Mouse (Mus musculus) hindbrain, embryonic 13.5 days (tissue): Measurements from ENCODE around the gene Cd2bp2. TPM values are rescaled to one million over a fixed set of nuclear protein-coding genes. Genes with fewer than 3 reads are reported as not detected.
A peak's percentile ranks its signal among the peaks of the same experiment; 100 is the strongest.

Source experiments
- ATAC-seq: fragments of 200-750 bp; cut with Nextera tagmentation; 2 replicates; pipeline ENCODE4 v1.8.0; 2017; ENCODE audit warnings: moderate TSS enrichment; ENCODE audit not compliant: low FRiP score
- H3K27ac ChIP-seq: fragments of 300-500 bp; sonication (generic); 2 replicates; pipeline ENCODE4 v1.5.1; 2015; ENCODE audit warnings: inconsistent platforms, mild to moderate bottlenecking, moderate library complexity
- H3K27me3 ChIP-seq: fragments of 300-500 bp; sonication (generic); 2 replicates; pipeline ENCODE4 v1.6.1; 2015; ENCODE audit warnings: mild to moderate bottlenecking, inconsistent platforms
- H3K36me3 ChIP-seq: fragments of 300-500 bp; sonication (generic); 2 replicates; pipeline ENCODE4 v1.6.1; 2015; ENCODE audit warnings: mild to moderate bottlenecking, inconsistent platforms
- H3K4me1 ChIP-seq: fragments of 300-500 bp; sonication (generic); replicated peaks from 2 replicates; pipeline ENCODE4 v1.6.1; 2015; ENCODE audit warnings: inconsistent platforms
- H3K4me2 ChIP-seq: fragments of 300-500 bp; sonication (generic); 2 replicates; pipeline ENCODE4 v1.6.1; 2015; ENCODE audit warnings: inconsistent platforms, mild to moderate bottlenecking, moderate library complexity
- H3K4me3 ChIP-seq: fragments of 300-500 bp; sonication (generic); 2 replicates; pipeline ENCODE4 v1.5.1; 2015; ENCODE audit warnings: mild to moderate bottlenecking, inconsistent platforms
- H3K9ac ChIP-seq: fragments of 300-500 bp; sonication (generic); 2 replicates; pipeline ENCODE4 v1.6.1; 2015; ENCODE audit warnings: mild to moderate bottlenecking, inconsistent platforms
- H3K9me3 ChIP-seq: fragments of 300-500 bp; sonication (generic); 2 replicates; pipeline ENCODE4 v1.6.1; 2016; ENCODE audit warnings: inconsistent platforms
- WGBS: fragments of 180-500 bp; shearing (Covaris S2); methylation state at CpG from one replicate; pipeline ENCODE4 v1.1.7; 2015; 5-methylcytosine and 5-hydroxymethylcytosine counted together
- polyA plus RNA-seq: library from polyadenylated mRNA; unstranded; fragments of >200 nt; fragmentation: Nextera tagmentation; extraction: Ambion mirVana; gene quantifications from 2 replicates; pipeline ENCODE4 v1.2.1, GENCODE M21; 2015

Cd2bp2 gene
- polyA plus RNA-seq, 1 experiment from 2014 or later, result 83.1 TPM

DNA sequence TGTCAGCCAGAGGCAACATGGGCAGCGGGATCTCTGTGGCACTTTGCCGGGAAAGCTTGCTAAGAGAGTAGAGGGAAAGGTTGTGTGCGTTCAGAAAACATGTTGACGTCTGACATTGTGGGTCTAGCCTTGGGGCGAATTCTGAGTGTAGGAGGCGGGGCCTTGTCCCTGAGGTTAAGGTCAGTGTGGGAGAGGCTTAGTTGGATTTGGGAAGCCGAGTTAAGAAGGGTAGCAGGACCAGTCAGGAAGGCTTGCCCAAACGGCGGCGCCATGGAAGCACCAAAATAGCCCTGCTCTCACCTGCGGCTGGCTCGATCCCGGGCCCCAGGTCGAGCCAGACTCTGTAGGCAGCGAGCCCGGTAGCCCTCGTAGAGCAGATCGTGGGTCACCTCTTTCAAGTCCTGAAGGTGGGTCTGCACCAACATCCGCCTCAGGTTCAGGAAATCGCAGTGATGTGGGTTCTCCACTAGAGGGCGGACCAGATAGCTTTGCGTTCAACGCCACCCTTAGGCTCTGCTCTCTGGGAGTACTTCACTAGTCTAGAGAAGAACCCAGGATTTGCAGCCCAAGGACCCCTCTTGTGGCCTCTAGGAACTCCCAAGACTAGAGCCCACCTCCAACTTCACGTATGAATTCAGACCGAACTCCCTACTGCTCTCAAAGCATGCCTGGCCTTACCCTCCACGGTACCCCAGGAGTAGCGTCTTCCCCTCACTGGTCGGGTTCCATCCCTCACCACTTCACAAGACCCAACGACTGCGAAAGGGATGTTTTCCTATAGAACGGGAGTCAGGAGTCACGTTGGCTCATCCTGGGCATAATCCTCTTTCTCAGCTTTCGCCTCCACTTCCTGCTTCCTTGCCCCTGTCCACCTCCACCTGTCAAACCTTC lies 19.4 kb upstream of the Cd2bp2 start:
- 28% methylated on average over 33 of the region's 33 CpGs for WGBS
- Histone ChIP-seq H3K9me3 (no peaks in the 10 kb centered on the region), H3K4me3 (peak overlapping the region; percentile 25), H3K27me3 (peaks cover 20% of the 10 kb centered on the region), H3K36me3 (no peaks in the 10 kb centered on the region), H3K9ac (peak overlapping the region; percentile 43), H3K4me1 (peaks cover 8% of the 10 kb centered on the region; the same call in 1 of the 2 replicates), H3K27ac (no peak overlapping the region), H3K4me2 (peak overlapping the region; percentile 44)
- ATAC-seq, result no peak

DNA sequence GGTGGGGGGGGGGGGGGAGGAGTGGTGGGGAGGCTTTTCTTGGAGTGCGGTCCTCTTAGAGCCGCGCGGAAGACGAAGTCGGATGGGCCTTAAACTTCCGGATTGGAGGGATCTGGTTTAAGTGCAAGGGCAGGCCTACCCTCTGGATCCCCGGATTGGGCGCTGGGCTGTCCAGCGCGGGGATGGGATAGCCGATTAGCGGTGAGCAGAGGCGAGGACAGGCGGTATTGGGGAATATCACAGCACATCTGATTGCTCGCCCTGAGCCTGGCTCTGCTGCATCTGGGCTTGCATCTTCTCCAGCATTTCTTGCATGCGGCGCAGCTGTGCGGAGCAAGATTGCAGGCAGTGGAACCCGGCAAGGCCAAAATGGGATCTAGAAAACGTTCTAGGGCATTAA lies 18.7 kb upstream of the Cd2bp2 start:
- Histone ChIP-seq H3K9me3 (no peaks in the 10 kb centered on the region), H3K36me3 (no peaks in the 10 kb centered on the region), H3K4me2 (peak overlapping the region; percentile 44), H3K27me3 (peaks cover 20% of the 10 kb centered on the region), H3K4me1 (peaks cover 13% of the 10 kb centered on the region), H3K9ac (peak overlapping the region; percentile 43), H3K4me3 (peak overlapping the region; percentile 25; the same call in 1 of the 2 replicates), H3K27ac (no peak overlapping the region)
- 35% methylated on average over 21 of the region's 21 CpGs for WGBS
- ATAC-seq, result no peak

DNA sequence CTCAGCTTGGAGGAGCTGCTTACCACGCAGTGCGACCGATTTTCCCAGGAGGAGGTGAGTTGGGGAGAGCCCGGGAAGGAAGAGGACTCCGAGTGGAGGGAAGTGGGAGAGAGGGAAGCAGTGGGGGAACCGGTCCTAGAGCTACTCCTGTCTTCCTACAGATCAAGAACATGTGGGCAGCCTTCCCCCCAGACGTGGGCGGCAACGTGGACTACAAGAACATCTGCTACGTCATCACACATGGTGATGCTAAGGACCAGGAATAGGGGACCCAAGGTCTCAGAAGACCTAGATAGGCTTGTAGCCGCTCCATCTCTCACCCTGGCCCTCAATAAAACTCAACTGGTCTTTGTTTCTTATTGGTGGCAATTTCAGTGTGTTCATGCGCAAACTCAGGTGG lies 18.1 kb upstream of the Cd2bp2 start:
- WGBS, result 55% methylated on average over 12 of the region's 12 CpGs
- no peak overlapping the region for H3K9ac ChIP-seq
- no peak overlapping the region for H3K4me2 ChIP-seq
- no peaks in the 10 kb centered on the region for H3K9me3 ChIP-seq
- H3K4me3 ChIP-seq, result no peak overlapping the region
- no peak overlapping the region for H3K27ac ChIP-seq
- ATAC-seq, result no peak
- H3K4me1 ChIP-seq, result peaks cover 17% of the 10 kb centered on the region
- H3K27me3 ChIP-seq, result peaks cover 20% of the 10 kb centered on the region
- no peaks in the 10 kb centered on the region for H3K36me3 ChIP-seq

DNA sequence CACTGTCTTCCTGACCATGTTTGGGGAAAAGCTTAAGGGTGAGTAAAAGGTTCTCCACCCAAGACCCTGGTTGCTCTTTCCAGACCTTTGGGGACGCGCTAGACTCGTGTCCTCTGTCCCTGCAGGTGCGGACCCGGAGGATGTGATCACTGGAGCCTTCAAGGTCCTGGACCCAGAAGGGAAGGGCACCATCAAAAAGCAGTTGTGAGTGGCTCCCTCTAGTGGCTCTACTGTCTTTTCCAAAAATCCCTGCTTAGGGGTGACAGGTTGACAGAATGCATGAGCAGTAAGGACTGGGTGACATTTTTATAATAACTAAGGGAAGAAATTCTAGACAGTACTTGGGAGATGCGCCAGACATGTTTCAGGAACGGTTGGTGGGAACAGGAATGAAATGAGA lies 17.6 kb upstream of the Cd2bp2 start:
- ATAC-seq, result no peak
- peaks cover 20% of the 10 kb centered on the region for H3K27me3 ChIP-seq
- no peak overlapping the region for H3K4me2 ChIP-seq
- H3K9ac ChIP-seq, result no peak overlapping the region
- H3K4me3 ChIP-seq, result no peak overlapping the region
- peaks cover 17% of the 10 kb centered on the region for H3K4me1 ChIP-seq
- H3K9me3 ChIP-seq, result no peaks in the 10 kb centered on the region
- no peak overlapping the region for H3K27ac ChIP-seq
- H3K36me3 ChIP-seq, result no peaks in the 10 kb centered on the region
- WGBS, result 36% methylated on average over 7 of the region's 7 CpGs

DNA sequence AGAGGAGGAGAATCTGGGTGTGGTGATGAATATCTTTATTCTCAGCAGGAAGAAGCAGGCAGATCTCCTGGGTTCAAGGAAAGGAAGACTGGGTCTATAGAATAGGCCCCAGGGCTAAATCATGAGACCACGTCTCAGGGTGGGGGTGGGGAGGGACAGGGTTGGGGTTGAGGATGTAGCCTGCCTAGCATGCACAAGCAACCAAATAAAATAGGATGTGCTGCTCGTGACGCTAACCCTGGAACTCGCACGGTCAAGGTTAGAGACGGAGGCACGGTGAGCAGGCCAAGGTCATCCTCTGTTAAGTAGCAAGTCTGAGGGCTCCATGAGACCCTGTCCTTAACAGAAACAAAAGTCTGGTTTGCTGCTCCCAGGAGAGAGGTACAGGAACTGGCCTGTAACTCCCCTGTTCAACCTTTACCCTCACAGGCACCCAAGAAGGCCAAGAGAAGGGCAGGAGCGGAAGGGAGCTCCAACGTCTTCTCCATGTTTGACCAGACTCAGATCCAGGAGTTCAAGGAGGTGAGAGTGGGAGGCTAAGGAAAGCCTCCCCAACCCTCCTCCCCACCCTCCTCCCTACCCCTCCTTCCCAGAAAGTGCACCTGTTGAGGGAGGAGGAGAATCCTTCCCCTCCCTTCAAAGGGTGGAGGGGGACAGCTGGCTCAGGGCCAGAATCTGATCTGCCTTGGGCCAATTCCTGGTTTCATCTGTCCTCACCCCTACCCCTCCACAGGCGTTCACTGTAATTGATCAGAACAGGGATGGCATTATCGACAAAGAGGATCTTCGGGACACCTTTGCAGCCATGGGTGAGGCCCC lies 16.8 kb upstream of the Cd2bp2 start:
- no peak overlapping the region for H3K4me3 ChIP-seq
- H3K4me1 ChIP-seq, result peaks cover 18% of the 10 kb centered on the region
- H3K4me2 ChIP-seq, result no peak overlapping the region
- no peaks in the 10 kb centered on the region for H3K36me3 ChIP-seq
- no peaks in the 10 kb centered on the region for H3K9me3 ChIP-seq
- peaks cover 20% of the 10 kb centered on the region for H3K27me3 ChIP-seq
- WGBS, result 90% methylated on average over 12 of the region's 12 CpGs
- no peak overlapping the region for H3K9ac ChIP-seq
- no peak overlapping the region for H3K27ac ChIP-seq
- ATAC-seq, result no peak

DNA sequence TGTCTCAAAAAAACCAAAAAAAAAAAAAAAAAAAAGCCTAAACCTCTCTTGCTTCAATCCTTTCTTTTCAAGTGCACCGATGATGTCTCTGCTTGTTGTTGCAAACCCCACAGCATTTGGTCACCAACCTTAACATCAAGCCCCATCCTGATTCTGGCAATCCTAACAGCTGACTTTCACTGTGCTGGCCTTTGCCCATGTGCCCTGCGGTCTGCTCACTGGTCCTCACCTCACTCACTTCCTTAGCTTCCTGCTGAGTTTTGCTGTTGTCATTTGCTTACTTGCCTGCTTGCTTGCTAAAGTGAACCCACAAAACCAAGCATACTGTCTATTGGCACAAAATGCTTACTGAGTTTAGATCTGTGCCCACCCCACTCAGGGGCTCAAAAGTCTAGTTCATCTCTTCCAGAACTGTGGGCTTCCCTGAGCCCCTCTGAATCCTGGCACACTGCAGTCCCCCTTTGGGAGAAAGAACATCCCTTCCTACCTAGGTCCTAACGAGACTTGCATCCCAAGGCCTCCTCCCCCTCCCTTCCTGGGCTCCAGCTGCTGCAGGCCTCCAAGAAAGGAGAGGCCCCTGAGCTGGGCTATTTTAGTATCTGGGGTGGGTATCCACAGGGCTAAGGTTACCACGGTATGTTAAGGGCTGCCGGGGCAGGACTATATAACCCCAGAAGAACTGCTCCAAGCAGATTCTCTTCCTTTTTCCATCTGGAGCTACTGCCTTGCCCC lies 15.3 kb upstream of the Cd2bp2 start:
- Histone ChIP-seq H3K36me3 (no peaks in the 10 kb centered on the region), H3K27me3 (peaks cover 20% of the 10 kb centered on the region), H3K9me3 (no peaks in the 10 kb centered on the region), H3K4me3 (no peak overlapping the region), H3K4me1 (peaks cover 33% of the 10 kb centered on the region), H3K27ac (no peak overlapping the region), H3K4me2 (no peak overlapping the region), H3K9ac (peak overlapping the region; percentile 39; the same call in 1 of the 2 replicates)
- no peak for ATAC-seq
- 80% methylated on average over 5 of the region's 5 CpGs for WGBS

DNA sequence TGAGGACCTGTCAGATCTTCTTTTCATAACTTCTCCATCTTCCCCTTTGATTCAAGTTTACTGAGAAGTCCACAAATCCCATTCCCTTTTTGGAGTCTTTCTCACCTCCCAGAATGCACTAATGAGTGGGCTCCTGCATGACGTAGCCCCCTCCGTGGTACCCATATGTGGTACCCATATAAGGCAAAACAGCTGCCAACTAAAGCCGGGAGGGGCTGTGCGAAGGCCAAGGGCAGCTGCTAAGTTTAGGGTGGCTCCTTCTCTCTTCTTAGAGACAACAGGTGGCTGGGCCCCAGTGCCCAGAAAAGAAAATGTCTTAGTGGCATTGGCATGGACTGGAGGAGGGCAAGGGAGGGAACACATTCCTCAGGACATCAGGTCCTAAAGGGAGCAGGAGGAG lies 14.4 kb upstream of the Cd2bp2 start:
- no peak for ATAC-seq
- Histone ChIP-seq H3K9me3 (no peaks in the 10 kb centered on the region), H3K4me1 (peaks cover 40% of the 10 kb centered on the region), H3K4me3 (no peak overlapping the region), H3K9ac (no peak overlapping the region), H3K27me3 (peaks cover 20% of the 10 kb centered on the region), H3K4me2 (no peak overlapping the region), H3K27ac (no peak overlapping the region), H3K36me3 (peaks cover 2% of the 10 kb centered on the region; the same call in 1 of the 2 replicates)
- 93% methylated on average over 4 of the region's 4 CpGs for WGBS

DNA sequence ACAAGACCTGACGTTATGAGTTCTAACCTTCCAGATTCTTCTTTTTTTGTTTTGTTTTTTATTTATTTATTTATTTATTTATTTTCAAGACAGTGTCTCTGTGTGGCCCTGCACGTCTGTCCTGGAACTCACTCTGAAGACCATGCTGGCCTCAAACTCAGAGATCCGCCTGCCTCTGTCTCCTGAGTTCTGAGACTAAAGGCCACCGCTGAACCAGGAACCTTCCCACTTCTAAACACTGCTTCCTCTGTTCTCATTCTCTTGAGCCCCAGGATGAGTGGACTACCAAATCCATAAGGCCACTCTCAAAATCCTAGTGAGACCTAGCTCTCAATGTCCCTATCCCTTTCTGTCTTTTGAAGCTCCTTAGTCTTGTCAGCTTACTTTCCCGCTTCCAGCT lies 14.0 kb upstream of the Cd2bp2 start:
- no peak for ATAC-seq
- H3K36me3 ChIP-seq, result peaks cover 6% of the 10 kb centered on the region
- H3K4me1 ChIP-seq, result peaks cover 41% of the 10 kb centered on the region
- no peak overlapping the region for H3K9ac ChIP-seq
- 80% methylated on average over 5 of the region's 5 CpGs for WGBS
- no peak overlapping the region for H3K4me3 ChIP-seq
- peak overlapping the region; percentile 86 for H3K27ac ChIP-seq
- peaks cover 17% of the 10 kb centered on the region for H3K27me3 ChIP-seq
- H3K9me3 ChIP-seq, result no peaks in the 10 kb centered on the region
- H3K4me2 ChIP-seq, result peak overlapping the region; percentile 99

DNA sequence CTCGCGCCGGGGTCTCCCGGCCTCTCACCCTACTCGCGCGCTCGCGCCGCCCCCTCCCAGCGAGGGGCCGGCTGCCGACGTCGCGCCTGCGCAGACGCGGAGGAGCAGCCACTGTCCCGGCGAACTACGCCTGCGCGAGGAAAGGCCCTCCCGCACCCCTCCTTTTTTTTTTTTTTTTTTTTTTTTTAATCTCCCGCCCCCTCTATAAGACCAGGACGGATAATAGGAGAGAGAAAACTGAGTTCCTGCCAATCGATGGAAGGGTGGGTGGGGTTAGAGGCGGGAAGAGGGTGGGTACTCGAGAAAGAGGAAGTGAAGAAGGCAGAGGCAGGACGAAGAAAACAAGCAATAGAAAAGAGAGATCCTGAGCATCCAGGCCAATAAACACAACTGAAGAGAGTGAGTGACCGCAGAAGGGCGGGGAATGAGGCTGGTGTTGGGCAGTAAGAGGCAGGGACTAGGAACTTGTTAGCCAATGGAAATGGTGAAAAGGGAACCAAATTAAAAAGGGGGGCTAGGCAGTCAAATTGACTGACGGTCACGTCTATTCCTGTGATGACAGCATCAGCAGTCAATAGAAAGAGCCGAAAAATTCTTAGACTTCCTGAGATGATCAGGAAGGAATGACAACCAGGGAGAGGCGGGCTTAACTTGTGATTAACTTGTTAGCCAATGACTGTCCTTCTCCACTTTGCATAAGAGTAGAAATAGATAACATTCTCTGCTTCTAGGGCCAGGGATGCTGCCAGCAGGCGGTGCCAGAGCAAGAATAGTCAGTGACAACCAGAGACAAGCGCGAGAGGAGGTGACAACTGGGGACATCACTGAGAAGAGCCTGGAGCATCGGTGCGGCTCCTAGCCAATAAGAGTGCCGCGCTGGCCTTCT lies 12.9 kb upstream of the Cd2bp2 start, which contains the start of gene Mylpf:
Gene Mylpf (plus strand): TSS at position 338 of the 886 bp plus-strand sequence.
- ATAC-seq, result peak; percentile 95
- WGBS, result 0% methylated on average over 44 of the region's 44 CpGs

DNA sequence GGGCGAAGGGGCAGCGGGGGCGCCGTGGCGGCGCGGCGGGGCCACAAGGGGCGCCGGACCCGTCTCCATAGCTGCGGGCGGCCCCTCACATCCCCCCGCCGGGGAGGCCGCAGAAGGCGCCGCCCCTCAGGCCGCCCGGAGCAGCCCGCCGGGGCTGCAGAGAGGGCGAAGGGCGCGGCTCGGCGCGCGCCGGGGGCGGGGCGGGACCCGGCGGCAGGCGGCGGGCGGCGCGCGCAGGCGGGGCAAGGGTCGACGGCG lies 12.4 kb upstream of the Cd2bp2 start, which contains the start of gene Tbc1d10b:
Gene Tbc1d10b (minus strand): TSS at position 174 of the 258 bp plus-strand sequence.
- ATAC-seq, result 0 out of 2 replicates have a peak, but pooled peaks have one; percentile 0
- Histone ChIP-seq H3K9me3 (no peaks in the 10 kb centered on the region), H3K27me3 (0 out of 2 replicates have a peak, but pooled peaks cover 5% of the 10 kb centered on the region), H3K4me1 (peaks cover 47% of the 10 kb centered on the region), H3K4me3 (peak within 1 kb of the TSS; percentile 99), H3K4me2 (peak within 1 kb of the TSS; percentile 99), H3K36me3 (peaks cover 15% of the 10 kb centered on the region), H3K27ac (peak within 1 kb of the TSS; percentile 88), H3K9ac (peak within 1 kb of the TSS; percentile 98)
- under 1% methylated on average over 44 of the region's 44 CpGs for WGBS

More for the DNA sequence above, 12.9 kb upstream of the Cd2bp2 start, which contains the start of gene Mylpf:
- no peaks in the 10 kb centered on the region for H3K9me3 ChIP-seq
- H3K36me3 ChIP-seq, result peaks cover 9% of the 10 kb centered on the region
- peak within 1 kb of the TSS; percentile 99 for H3K4me2 ChIP-seq
- peak within 1 kb of the TSS; percentile 98 for H3K9ac ChIP-seq
- peak within 1 kb of the TSS; percentile 88 for H3K27ac ChIP-seq
- H3K4me1 ChIP-seq, result peaks cover 43% of the 10 kb centered on the region
- H3K4me3 ChIP-seq, result peak within 1 kb of the TSS; percentile 99
- H3K27me3 ChIP-seq, result peaks cover 8% of the 10 kb centered on the region; the same call in 1 of the 2 replicates
